Mouse (Mus musculus): ENCODE measurements at regions not wholly inside any gene's neighbourhood (a gene's known extent, or its start where the extent isn't known, plus 50 kb on each side); places are given as distances from the start of the nearest gene placed in this dataset.

DNA sequence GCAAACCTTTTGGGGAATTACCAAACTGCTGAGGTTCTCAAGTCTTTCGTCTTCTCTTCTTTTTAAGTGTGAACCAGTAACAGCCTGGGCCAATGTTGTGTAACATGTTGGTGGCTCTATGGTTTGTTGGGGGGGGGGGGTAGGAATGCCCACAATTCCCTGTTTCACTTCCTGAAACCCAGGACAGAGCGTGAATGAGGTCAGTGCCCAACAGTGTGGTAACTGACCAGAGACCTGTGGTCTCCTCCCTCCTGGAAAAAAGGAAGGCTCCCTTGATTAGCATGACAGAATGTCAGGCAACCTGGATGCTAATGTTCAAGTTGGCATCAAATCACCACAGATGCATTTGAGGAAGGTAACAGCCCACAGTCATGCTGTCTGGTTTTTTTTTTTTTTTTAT lies 218.9 kb upstream of the Tcerg1l start:
- TF ChIP-seq CTCF (IDR thresholded peaks at IDR 0.05): no peak
- no peak for TF ChIP-seq EP300 (IDR thresholded peaks at IDR 0.05; ENCODE audit: insufficient read depth, low read depth, low read length)
- no peak for TF ChIP-seq POLR2A (IDR thresholded peaks at IDR 0.05; ENCODE audit: insufficient read depth, low read depth, low read length)

Data from heart, adult 2 months (tissue).